Mouse (Mus musculus) forebrain, embryonic 16.5 days (tissue): ENCODE measurements around the gene Notch4. TPM values are rescaled to one million over a fixed set of nuclear protein-coding genes. Genes with fewer than 3 reads are reported as not detected.
A peak's percentile ranks its signal among the peaks of the same experiment; 100 is the strongest.

Experiments
- ATAC-seq: fragments of 200-750 bp; cut with Nextera tagmentation; 2 replicates; pipeline ENCODE4 v1.8.0; 2017; ENCODE audit warnings: mild to moderate bottlenecking, moderate library complexity
- H3K27ac ChIP-seq: fragments of 300-500 bp; sonication (generic); 2 replicates; pipeline ENCODE4 v1.5.1; 2014; ENCODE audit warnings: low read length, control low read depth
- H3K27me3 ChIP-seq: fragments of 300-500 bp; sonication (generic); replicated peaks from 2 replicates; pipeline ENCODE4 v1.6.1; 2014; ENCODE audit warnings: low read length; ENCODE audit not compliant: control insufficient read depth, insufficient read depth
- H3K36me3 ChIP-seq: fragments of 300-500 bp; sonication (generic); 2 replicates; pipeline ENCODE4 v1.6.1; 2014; ENCODE audit not compliant: control insufficient read depth, insufficient read depth
- H3K4me1 ChIP-seq: fragments of 300-500 bp; sonication (generic); replicated peaks from 2 replicates; pipeline ENCODE4 v1.6.1; 2014; ENCODE audit warnings: low read length; ENCODE audit not compliant: control insufficient read depth, insufficient read depth
- H3K4me2 ChIP-seq: fragments of 300-500 bp; sonication (generic); 2 replicates; pipeline ENCODE4 v1.6.1; 2014; ENCODE audit warnings: mild to moderate bottlenecking, low read length, control low read depth
- H3K4me3 ChIP-seq: fragments of 300-500 bp; sonication (generic); replicated peaks from 2 replicates; pipeline ENCODE4 v1.5.1; 2014; ENCODE audit warnings: mild to moderate bottlenecking, low read length, control low read depth
- H3K9ac ChIP-seq: fragments of 300-500 bp; sonication (generic); replicated peaks from 2 replicates; pipeline ENCODE4 v1.6.1; 2014; ENCODE audit warnings: low read depth, low read length, control low read depth
- H3K9me3 ChIP-seq: fragments of 300-500 bp; sonication (generic); 2 replicates; pipeline ENCODE4 v1.6.1; 2016; ENCODE audit warnings: low read length; ENCODE audit not compliant: control insufficient read depth
- WGBS: fragments of 180-500 bp; shearing (Covaris S2); extraction: QIAGEN DNeasy Blood & Tissue Kit; methylation state at CpG from one replicate; pipeline ENCODE4 v1.1.7; 2014; 5-methylcytosine and 5-hydroxymethylcytosine counted together
- polyA plus RNA-seq: library from polyadenylated mRNA; unstranded; fragments of >200 nt; fragmentation: Nextera tagmentation; extraction: Ambion mirVana; gene quantifications from 2 replicates; pipeline ENCODE4 v1.2.1, GENCODE M21; 2015

The Notch4 gene
- polyA plus RNA-seq, 1 experiment from 2014 or later: 5.6 TPM

DNA sequence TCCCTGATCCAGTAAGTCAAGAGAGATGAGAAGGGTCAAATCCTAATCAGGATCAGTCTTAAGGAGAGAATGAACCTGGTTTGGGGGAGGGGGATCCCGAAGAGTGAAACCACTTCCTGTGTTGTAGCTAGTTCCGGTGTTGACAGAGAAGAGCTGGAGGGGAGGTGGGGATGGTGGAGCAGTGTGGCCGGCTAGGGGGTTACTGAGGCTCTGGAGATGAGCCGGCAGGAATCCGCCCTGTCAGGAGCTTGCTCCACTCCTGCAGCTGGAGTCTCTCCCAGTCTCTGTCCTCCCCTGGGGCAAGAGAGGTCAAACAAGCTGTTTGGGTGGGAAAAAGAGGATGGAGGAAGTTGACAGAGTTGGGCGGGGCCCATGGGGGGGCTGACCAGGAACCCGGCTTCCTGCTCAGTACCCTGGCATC is 25.6 kb downstream of the Notch4 start, which contains the start of gene Gpsm3:
TSS of gene Gpsm3 (plus strand) at position 126 of the 421 bp plus-strand sequence.
- Histone ChIP-seq H3K4me2 (no peak within 1 kb of the TSS), H3K4me3 (no peak within 1 kb of the TSS), H3K36me3 (no peaks in the 10 kb centered on the region), H3K27ac (no peak within 1 kb of the TSS), H3K9ac (no peak within 1 kb of the TSS), H3K27me3 (no peaks in the 10 kb centered on the region), H3K4me1 (peaks cover 50% of the 10 kb centered on the region), H3K9me3 (no peaks in the 10 kb centered on the region)
- WGBS: 51% methylated on average over 7 of the region's 7 CpGs
- ATAC-seq: no peak

DNA sequence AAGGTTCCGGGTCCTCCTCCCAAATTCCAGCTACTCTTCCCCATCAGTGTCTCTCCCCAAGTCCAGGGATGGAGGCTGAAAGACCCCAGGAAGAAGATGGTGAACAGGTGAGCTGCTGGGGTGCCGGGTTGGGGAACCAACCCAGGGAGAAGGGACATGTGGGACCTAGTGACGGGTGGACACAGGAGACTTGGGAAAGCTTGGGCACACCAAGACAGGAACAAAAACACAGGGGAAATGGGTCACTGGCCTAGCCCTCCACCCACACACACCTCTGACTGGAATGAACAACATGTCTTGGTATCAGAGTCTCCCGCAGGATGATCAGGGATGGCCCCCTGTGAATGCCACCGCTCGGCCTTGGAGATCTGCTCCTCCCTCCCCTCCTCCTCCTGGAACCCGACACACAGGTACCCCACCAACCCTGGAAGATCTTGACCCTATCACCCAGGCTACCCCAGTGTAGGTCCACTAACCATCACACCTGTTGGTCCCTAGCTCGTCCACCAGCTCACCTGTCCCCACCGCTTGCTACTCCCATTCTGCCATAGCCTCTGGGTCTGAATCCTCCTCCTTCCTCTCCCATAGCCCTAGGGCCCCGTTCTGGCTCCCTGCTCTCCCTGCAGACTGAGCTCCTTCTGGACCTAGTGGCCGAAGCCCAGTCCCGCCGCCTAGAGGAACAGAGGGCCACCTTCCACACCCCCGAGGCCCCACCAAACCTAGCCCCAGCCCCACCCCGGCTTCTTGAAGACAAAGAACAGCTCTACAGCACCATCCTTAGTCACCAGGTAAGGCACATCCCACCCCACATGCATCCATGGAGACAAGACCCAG is 26.3 kb downstream of the Notch4 start:
- Histone ChIP-seq H3K9ac (no peak overlapping the region), H3K4me3 (no peak overlapping the region), H3K27ac (no peak overlapping the region; the same call in 1 of the 2 replicates), H3K9me3 (no peaks in the 10 kb centered on the region), H3K4me2 (no peak overlapping the region), H3K4me1 (peaks cover 53% of the 10 kb centered on the region), H3K27me3 (no peaks in the 10 kb centered on the region), H3K36me3 (0 out of 2 replicates have a peak, but pooled peaks cover 1% of the 10 kb centered on the region)
- 72% methylated on average over 15 of the region's 15 CpGs for WGBS
- no peak for ATAC-seq

DNA sequence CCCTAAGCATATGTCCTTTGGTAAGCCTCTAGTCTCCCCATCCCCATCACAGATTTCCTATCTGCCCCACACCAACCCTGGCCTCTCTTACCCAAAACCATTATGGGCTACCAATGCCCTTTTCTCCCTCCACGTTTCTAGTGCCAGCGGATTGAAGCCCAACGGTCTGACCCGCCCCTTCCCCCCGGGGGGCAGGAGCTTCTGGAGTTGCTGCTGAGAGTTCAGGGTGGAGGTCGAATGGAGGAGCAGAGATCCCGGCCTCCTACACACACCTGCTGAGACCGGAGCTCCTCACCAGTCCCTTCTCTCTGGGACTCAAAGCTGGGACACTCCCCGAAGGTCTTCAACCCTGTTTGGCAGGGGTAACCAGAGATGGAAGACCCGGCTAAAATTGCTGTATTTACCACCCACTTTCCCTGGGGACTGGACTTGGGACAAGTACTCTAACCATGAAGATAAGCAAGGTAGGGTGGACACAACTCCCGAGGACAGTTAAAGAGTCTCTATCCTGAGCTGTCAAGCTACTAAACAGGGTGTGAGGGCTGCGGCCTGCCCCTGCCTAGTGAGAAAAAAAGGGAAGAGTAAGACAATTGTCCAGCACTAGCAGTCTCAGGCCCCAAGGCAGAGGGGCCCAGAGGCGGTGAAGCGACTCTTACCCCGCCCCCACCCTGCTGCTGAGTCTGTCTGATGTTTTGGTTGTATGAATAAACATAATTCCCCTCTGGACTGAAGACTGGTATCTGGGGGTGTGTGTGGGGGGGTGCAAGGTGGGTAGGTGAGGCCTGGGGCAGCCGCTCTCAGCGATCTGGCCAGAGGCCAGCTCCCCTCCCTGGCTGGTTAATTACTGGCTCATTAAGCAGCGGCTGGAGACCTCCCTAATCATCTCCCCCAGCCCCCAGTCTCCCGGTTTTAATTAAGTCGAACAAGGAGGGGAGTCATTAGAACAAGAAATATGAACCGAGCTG is 27.2 kb downstream of the Notch4 start, which contains the start of gene Pbx2:
TSS of gene Pbx2 (plus strand) at position 238 of the 965 bp plus-strand sequence.
- no peaks in the 10 kb centered on the region for H3K9me3 ChIP-seq
- no peaks in the 10 kb centered on the region for H3K27me3 ChIP-seq
- peak within 1 kb of the TSS; percentile 81 for H3K4me3 ChIP-seq
- 2% methylated on average over 21 of the region's 21 CpGs for WGBS
- peaks cover 44% of the 10 kb centered on the region for H3K4me1 ChIP-seq
- H3K9ac ChIP-seq: peak within 1 kb of the TSS; percentile 98
- peak within 1 kb of the TSS; percentile 96 for H3K27ac ChIP-seq
- peak; percentile 2 for ATAC-seq
- 0 out of 2 replicates have a peak, but pooled peaks cover 3% of the 10 kb centered on the region for H3K36me3 ChIP-seq
- H3K4me2 ChIP-seq: peak within 1 kb of the TSS; percentile 67

DNA sequence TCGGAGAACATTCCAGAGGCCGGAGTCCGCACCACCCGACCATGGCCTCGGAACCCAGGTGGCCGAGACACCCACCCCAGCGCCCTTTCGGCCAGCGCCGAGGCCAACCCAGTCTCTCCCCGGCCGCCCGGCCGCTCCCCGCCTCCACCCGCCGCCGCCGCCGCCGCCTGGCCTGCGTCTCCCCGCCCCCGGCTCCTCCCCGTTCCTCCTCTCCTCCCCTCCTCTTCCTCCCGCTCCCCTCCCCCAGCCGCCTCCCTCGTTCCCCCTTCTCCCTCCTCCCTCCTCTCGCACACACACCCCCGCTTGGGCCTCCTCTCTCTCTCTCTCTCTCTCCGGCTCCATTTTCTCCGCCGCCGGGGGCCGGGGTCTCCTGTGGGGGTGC is 27.9 kb downstream of the Notch4 start:
- Histone ChIP-seq H3K4me1 (peaks cover 42% of the 10 kb centered on the region), H3K27ac (peak overlapping the region; percentile 96), H3K9ac (peak overlapping the region; percentile 98), H3K36me3 (0 out of 2 replicates have a peak, but pooled peaks cover 3% of the 10 kb centered on the region), H3K9me3 (no peaks in the 10 kb centered on the region), H3K27me3 (no peaks in the 10 kb centered on the region), H3K4me2 (peak overlapping the region; percentile 67), H3K4me3 (peak overlapping the region; percentile 81)
- under 1% methylated on average over 22 of the region's 35 CpGs for WGBS
- peak; percentile 29 for ATAC-seq

DNA sequence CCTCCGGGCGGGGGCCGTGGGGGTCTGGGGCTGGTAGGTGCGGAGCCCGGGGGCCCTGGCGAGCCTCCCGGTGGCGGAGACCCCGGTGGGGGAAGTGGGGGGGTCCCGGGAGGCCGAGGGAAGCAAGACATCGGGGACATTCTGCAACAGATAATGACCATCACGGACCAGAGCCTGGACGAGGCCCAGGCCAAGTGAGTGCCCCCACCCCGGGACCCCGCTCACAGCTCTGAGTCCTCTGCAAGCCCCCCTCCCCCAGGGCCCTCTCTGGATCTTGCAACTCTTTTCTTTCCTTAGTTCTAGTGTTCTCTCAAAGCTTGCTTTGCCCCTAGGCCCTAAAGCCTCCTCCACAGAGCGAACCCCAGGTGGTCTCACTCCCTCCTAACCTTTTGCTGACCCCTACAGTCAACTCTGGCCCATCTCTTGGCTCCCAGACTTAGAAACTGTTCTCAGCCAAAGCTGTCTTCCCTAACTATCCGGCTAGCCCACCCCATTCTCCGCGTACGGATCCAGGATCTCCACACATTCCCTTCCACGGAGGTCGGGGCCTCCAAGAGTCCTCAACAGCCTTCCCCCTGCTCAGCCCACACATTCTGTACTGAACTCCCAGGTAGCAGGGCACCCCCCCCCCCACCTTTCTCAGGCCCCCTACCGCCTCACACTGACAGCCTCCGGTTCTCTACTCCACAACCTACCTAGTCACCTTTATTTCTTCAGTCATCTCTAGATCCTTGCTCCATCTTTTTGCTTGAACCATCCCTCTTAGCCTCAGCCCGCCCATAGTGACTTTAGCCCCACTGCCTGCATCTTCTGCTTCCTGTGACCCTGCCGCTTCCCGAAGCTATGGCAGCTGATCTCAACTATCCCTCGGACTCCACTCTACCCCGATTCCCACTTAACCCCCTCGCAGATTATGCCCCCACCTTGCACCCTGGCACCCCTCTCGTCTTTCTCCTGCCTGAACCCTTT is 28.8 kb downstream of the Notch4 start:
- Histone ChIP-seq H3K27me3 (no peaks in the 10 kb centered on the region), H3K9ac (peak overlapping the region; percentile 98), H3K27ac (peak overlapping the region; percentile 96), H3K9me3 (no peaks in the 10 kb centered on the region), H3K36me3 (0 out of 2 replicates have a peak, but pooled peaks cover 3% of the 10 kb centered on the region), H3K4me1 (peaks cover 41% of the 10 kb centered on the region), H3K4me3 (peak overlapping the region; percentile 81), H3K4me2 (peak overlapping the region; percentile 67)
- ATAC-seq: peak; percentile 13
- WGBS: under 1% methylated on average over 30 of the region's 32 CpGs

DNA sequence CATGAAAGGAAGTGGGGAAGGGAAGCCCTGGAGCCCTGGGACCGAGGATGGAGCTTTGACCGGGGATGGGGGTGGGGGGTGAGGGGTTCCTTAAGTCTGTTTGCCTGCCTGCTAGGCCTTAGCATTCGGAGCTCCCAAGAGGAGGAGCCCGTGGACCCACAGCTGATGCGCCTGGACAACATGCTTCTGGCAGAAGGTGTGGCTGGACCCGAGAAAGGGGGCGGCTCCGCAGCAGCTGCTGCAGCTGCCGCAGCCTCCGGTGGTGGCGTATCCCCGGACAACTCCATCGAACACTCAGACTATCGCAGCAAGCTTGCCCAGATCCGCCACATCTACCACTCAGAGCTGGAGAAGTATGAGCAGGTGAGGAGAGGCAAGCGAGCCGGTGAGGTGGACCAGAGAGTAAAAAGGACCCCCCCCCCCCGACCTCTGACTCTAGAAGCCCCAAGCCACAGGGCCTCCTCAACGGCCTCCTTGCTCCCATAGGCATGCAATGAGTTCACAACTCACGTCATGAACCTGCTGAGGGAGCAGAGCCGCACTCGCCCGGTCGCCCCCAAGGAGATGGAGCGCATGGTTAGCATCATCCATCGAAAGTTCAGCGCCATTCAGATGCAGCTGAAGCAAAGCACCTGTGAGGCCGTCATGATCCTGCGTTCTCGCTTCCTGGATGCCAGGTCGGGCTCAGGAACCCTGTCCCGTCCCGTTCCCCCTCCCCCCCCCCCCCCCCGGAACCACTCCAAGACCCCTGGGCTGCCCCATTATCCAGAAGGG is 29.9 kb downstream of the Notch4 start:
- peaks cover 35% of the 10 kb centered on the region for H3K4me1 ChIP-seq

DNA sequence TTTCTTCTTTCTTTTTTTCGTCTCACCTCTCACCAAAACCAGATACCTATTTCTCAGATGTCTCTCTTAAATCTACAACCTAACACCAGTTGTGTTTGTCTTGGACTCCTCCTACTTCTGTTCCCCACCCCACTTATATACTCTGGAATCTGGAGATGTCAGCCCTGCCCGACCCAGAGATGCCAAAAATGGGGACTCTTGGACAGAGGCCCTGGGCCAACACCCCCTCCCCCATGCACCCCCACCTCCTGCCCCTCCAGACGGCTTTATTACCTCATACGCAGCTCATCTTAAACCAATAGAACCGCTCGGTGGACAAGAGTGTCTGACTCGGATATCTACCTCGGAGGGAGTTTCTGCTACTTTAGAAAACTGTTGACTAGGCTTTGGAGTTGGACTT is 32.0 kb downstream of the Notch4 start:
- peaks cover 30% of the 10 kb centered on the region for H3K4me1 ChIP-seq
- 76% methylated on average over 8 of the region's 8 CpGs for WGBS
- no peak for ATAC-seq

More for the DNA sequence above, 29.9 kb downstream of the Notch4 start:
- peak overlapping the region; percentile 81 for H3K4me3 ChIP-seq
- H3K9me3 ChIP-seq: no peaks in the 10 kb centered on the region
- H3K27me3 ChIP-seq: no peaks in the 10 kb centered on the region
- H3K4me2 ChIP-seq: peak overlapping the region; percentile 67
- H3K36me3 ChIP-seq: 0 out of 2 replicates have a peak, but pooled peaks cover 3% of the 10 kb centered on the region
- 45% methylated on average over 32 of the region's 34 CpGs for WGBS
- H3K9ac ChIP-seq: peak overlapping the region; percentile 98
- ATAC-seq: no peak
- H3K27ac ChIP-seq: peak overlapping the region; percentile 96

More for the DNA sequence above, 32.0 kb downstream of the Notch4 start:
- no peaks in the 10 kb centered on the region for H3K27me3 ChIP-seq
- H3K36me3 ChIP-seq: peaks cover 10% of the 10 kb centered on the region
- no peaks in the 10 kb centered on the region for H3K9me3 ChIP-seq
- H3K4me2 ChIP-seq: no peak overlapping the region
- no peak overlapping the region for H3K27ac ChIP-seq
- H3K4me3 ChIP-seq: no peak overlapping the region
- no peak overlapping the region for H3K9ac ChIP-seq
